8 mouse cellular contexts compared by ENCODE assay signal in the genomic region with DNA sequence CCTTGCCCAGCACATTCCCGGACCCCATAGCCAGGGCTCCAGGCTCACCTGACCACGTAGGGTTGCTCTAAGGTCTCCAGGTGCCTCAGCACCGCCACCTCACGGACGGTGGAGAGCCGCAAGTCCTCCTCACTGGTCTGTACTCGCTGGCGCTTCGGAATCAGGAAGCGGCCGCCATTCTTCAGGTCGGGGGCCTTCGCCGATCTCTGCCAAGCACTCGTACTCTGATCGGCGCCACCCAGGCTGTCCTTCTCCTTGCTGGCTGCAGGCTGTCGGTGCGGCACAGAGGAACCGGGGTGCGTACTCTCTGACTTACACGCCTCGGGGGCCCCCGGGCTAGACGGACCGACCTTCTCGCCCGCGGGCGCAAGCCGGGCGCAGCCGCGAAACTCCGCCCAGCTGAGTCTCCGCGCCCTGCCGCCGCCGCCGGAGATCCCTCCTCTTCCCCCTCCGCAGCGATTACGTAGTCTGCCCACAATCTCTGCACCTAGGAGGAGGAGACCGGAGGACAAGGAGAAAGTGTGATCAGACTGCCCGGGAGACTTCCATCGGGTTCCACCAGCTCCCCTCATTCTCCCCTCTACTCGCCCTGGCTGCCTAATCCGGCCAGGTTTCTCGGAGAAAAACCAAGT. TPM values are rescaled to one million over a fixed set of nuclear protein-coding genes. Genes with fewer than 3 reads are reported as not detected.
A peak's percentile ranks its signal among the peaks of the same experiment; 100 is the strongest.
DNase-seq lines count a peak whose midpoint lies in the region; ATAC-seq lines count a peak whose summit lies in the region.

No protein-coding gene starts in this region.

- peaks cover 13% of the 10 kb centered on the region for H3K36me3 ChIP-seq in forebrain, embryonic 10.5 days (replicated peaks)

- H3K27ac ChIP-seq in forebrain, embryonic 10.5 days: peak overlapping the region; percentile 94

- DNase-seq in adrenal gland, postnatal 10 days: peak; percentile 88
- DNase-seq in forebrain, embryonic 10.5 days (ENCODE audit: extremely low spot score, low spot score): peak; percentile 81
- DNase-seq in heart, postnatal 36 days: peak; percentile 79 to 85
- peak; percentile 46 for DNase-seq in left cerebral cortex, postnatal 4 days
- DNase-seq in mesoderm, embryonic 11.5 days (ENCODE audit: low read depth, low spot score): peak; percentile 61
- peak; percentile 66 to 74 for DNase-seq in spleen, postnatal 10 days (ENCODE audit: low spot score in 2 of 2)
- DNase-seq in layer of hippocampus, adult 9-11 months: no peak

- H3K9me3 ChIP-seq in forebrain, embryonic 10.5 days: no peaks in the 10 kb centered on the region; the same call in 1 of the 2 replicates

- ATAC-seq in CD4-positive, CD25-positive, alpha-beta regulatory T cell, adult 4 months: peak; percentile 79

- intact Hi-C loops in heart, postnatal 36 days (cut with DNase I): no loop called here
- intact Hi-C loops in left cerebral cortex, postnatal 4 days (cut with DNase I): no loop called here

- H3K4me3 ChIP-seq in forebrain, embryonic 10.5 days: peak overlapping the region; percentile 79

- H3K27me3 ChIP-seq in forebrain, embryonic 10.5 days (ENCODE audit: poor library complexity, severe bottlenecking): peaks cover 46% of the 10 kb centered on the region

- peaks cover 32% of the 10 kb centered on the region for H3K4me1 ChIP-seq in forebrain, embryonic 10.5 days

- under 1% methylated on average over 50 of the region's 50 CpGs for WGBS in forebrain, embryonic 10.5 days

RNA-seq across cellular contexts. Expression of a gene that starts 0.5 kb away (rescaled TPM):
- polyA plus RNA-seq in CD4-positive, CD25-positive, alpha-beta regulatory T cell, adult 4 months (2017; shearing (Covaris generic)): 10 to 100 TPM; 21.4 to 30.9 TPM
- 1 to 10 TPM; 6.0 to 8.9 TPM for total RNA-seq in adrenal gland, postnatal 10 days (2021)
- 19.7 and 21.0 TPM in 2 replicates for polyA plus RNA-seq in forebrain, embryonic 10.5 days (2016; fragmentation: Nextera tagmentation; extraction: Ambion mirVana)
- total RNA-seq in heart, postnatal 36 days (2021): 1 to 10 TPM in 1 of 2 experiments, under 1 TPM in 1; 1.00 to 2.0 TPM
- 1 to 10 TPM in 1 of 2 experiments, under 1 TPM in 1; 0.77 to 2.1 TPM for total RNA-seq in left cerebral cortex, postnatal 4 days (2021)

RNA-seq across cellular contexts. Expression of a gene that starts 9.8 kb away (rescaled TPM):
- polyA plus RNA-seq in CD4-positive, CD25-positive, alpha-beta regulatory T cell, adult 4 months (2017; shearing (Covaris generic)): not detected
- total RNA-seq in adrenal gland, postnatal 10 days (2021): 1 to 10 TPM; 1.5 to 1.9 TPM
- polyA plus RNA-seq in forebrain, embryonic 10.5 days (2016; fragmentation: Nextera tagmentation; extraction: Ambion mirVana): 9.4 and 9.9 TPM in 2 replicates
- total RNA-seq in heart, postnatal 36 days (2021): not detected
- total RNA-seq in left cerebral cortex, postnatal 4 days (2021): under 1 TPM; 0.42 to 0.44 TPM

RNA-seq across cellular contexts. Expression of a gene that starts 9.8 kb away (rescaled TPM):
- polyA plus RNA-seq in CD4-positive, CD25-positive, alpha-beta regulatory T cell, adult 4 months (2017; shearing (Covaris generic)): 10 to 100 TPM in 1 of 2 experiments, 1 to 10 TPM in 1; 5.6 to 12.4 TPM
- total RNA-seq in adrenal gland, postnatal 10 days (2021): under 1 TPM; 0.36 to 0.73 TPM
- polyA plus RNA-seq in forebrain, embryonic 10.5 days (2016; fragmentation: Nextera tagmentation; extraction: Ambion mirVana): 0.26 and 0.74 TPM in 2 replicates
- total RNA-seq in heart, postnatal 36 days (2021): not detected
- total RNA-seq in left cerebral cortex, postnatal 4 days (2021): under 1 TPM; 0.34 to 0.36 TPM
